Mouse (Mus musculus) bone marrow macrophage, adult 2 months (primary cell): ENCODE data around the gene Ppm1f. TPM values are rescaled to one million over a fixed set of nuclear protein-coding genes. Genes with fewer than 3 reads are reported as not detected.
A peak's percentile ranks its signal among the peaks of the same experiment; 100 is the strongest.

Source experiments
- H3K27ac ChIP-seq: 2 replicates; pipeline ENCODE4 v1.5.1; 2012; ENCODE audit warnings: low read depth, low read length; ENCODE audit not compliant: insufficient read depth
- H3K4me1 ChIP-seq: 2 replicates; pipeline ENCODE4 v1.6.1; 2012; ENCODE audit warnings: low read length; ENCODE audit not compliant: control insufficient read depth, insufficient read depth
- H3K4me3 ChIP-seq: 2 replicates; pipeline ENCODE4 v1.5.1; 2012; ENCODE audit warnings: mild to moderate bottlenecking, low read length, moderate library complexity; ENCODE audit not compliant: insufficient read depth
- CTCF ChIP-seq: IDR thresholded peaks from 2 replicates; pipeline ENCODE4 v1.5.1; 2012; ENCODE audit warnings: low read depth, mild to moderate bottlenecking, low read length, moderate library complexity
- POLR2A ChIP-seq: IDR thresholded peaks from 2 replicates; pipeline ENCODE4 v1.6.1; 2012; ENCODE audit warnings: mild to moderate bottlenecking, low read depth, low read length, borderline replicate concordance
- polyA plus RNA-seq: library from polyadenylated mRNA; stranded (reverse); fragments of >200 nt; gene quantifications from 2 replicates; pipeline ENCODE4 v1.2.4, GENCODE M21; 2012; ENCODE audit not compliant: missing spikeins, insufficient read depth, insufficient read length

Gene Ppm1f
- polyA plus RNA-seq, 1 experiment, result 9.1 TPM

- TF ChIP-seq CTCF (no peak), POLR2A (no peak)
- Histone ChIP-seq H3K4me1 (peaks cover 6% of the 10 kb centered on the region), H3K27ac (no peak overlapping the region), H3K4me3 (no peak overlapping the region)
Observed at GRCm38 (mm10) chr16:16865696-16866561, 30.3 kb upstream of the Ppm1f start.

GRCm38 (mm10) chr16:16870241-16870616 is 26.0 kb upstream of the Ppm1f start:
- Histone ChIP-seq H3K4me1 (peaks cover 14% of the 10 kb centered on the region), H3K4me3 (peak overlapping the region; percentile 72), H3K27ac (no peak overlapping the region)
- TF ChIP-seq CTCF, result no peak
- TF ChIP-seq POLR2A, result no peak

- H3K4me3 ChIP-seq, result peak within 1 kb of the TSS; percentile 72
- TF ChIP-seq POLR2A (no peak), CTCF (no peak)
- H3K27ac ChIP-seq, result peak within 1 kb of the TSS; percentile 84
- peaks cover 14% of the 10 kb centered on the region for H3K4me1 ChIP-seq
Observed at GRCm38 (mm10) chr16:16870617-16871331, 25.5 kb upstream of the Ppm1f start, which contains the start of the genes Top3b and Vpreb1. TSS of gene Top3b (plus strand) at chr16:16870736. TSS of gene Vpreb1 (minus strand) at chr16:16870843.

GRCm38 (mm10) chr16:16879025-16879424 is 17.2 kb upstream of the Ppm1f start:
- no peak overlapping the region for H3K27ac ChIP-seq
- H3K4me1 ChIP-seq, result no peaks in the 10 kb centered on the region
- TF ChIP-seq POLR2A (no peak), CTCF (no peak)
- H3K4me3 ChIP-seq, result no peak overlapping the region

GRCm38 (mm10) chr16:16888341-16888740 is 7.9 kb upstream of the Ppm1f start:
- Histone ChIP-seq H3K4me1 (no peaks in the 10 kb centered on the region), H3K27ac (no peak overlapping the region), H3K4me3 (no peak overlapping the region)
- TF ChIP-seq CTCF (no peak), POLR2A (no peak)

- H3K4me1 ChIP-seq, result peaks cover 5% of the 10 kb centered on the region; the same call in 1 of the 2 replicates
- no peak overlapping the region for H3K27ac ChIP-seq
- H3K4me3 ChIP-seq, result no peak overlapping the region
- TF ChIP-seq CTCF, result no peak
- TF ChIP-seq POLR2A, result no peak
Observed at GRCm38 (mm10) chr16:16892366-16892765, 3.9 kb upstream of the Ppm1f start.

GRCm38 (mm10) chr16:16896015-16896381 is 271 bp upstream of the Ppm1f start:
- H3K4me1 ChIP-seq, result peaks cover 15% of the 10 kb centered on the region
- TF ChIP-seq POLR2A (no peak), CTCF (no peak)
- no peak overlapping the region for H3K27ac ChIP-seq
- no peak overlapping the region for H3K4me3 ChIP-seq

- H3K4me1 ChIP-seq, result peaks cover 19% of the 10 kb centered on the region
- TF ChIP-seq POLR2A, result no peak
- TF ChIP-seq CTCF, result no peak
- H3K27ac ChIP-seq, result no peak overlapping the region
- H3K4me3 ChIP-seq, result peak overlapping the region; percentile 87
Observed at GRCm38 (mm10) chr16:16897056-16897584, 851 bp downstream of the Ppm1f start.

GRCm38 (mm10) chr16:16902329-16902728 is 6.1 kb downstream of the Ppm1f start:
- H3K4me3 ChIP-seq, result no peak overlapping the region
- TF ChIP-seq POLR2A (no peak), CTCF (no peak)
- H3K27ac ChIP-seq, result no peak overlapping the region
- peaks cover 21% of the 10 kb centered on the region for H3K4me1 ChIP-seq

- Histone ChIP-seq H3K4me3 (no peak overlapping the region), H3K27ac (no peak overlapping the region), H3K4me1 (peaks cover 22% of the 10 kb centered on the region)
- TF ChIP-seq CTCF (no peak), POLR2A (no peak)
Observed at GRCm38 (mm10) chr16:16903188-16903587, 6.9 kb downstream of the Ppm1f start.
